Mouse (Mus musculus) thymus, adult 2 months (tissue): ENCODE measurements at regions not wholly inside any gene's neighbourhood (a gene's known extent, or its start where the extent isn't known, plus 50 kb on each side); places are given as distances from the start of the nearest gene placed in this dataset.

Source experiments
- DNase-seq: peaks from one replicate; pipeline ENCODE4 v3.0.0; 2021
- H3K27ac ChIP-seq: fragments of 200-500 bp; 2 replicates; pipeline ENCODE4 v1.5.1; 2012; ENCODE audit warnings: low read length, control low read depth; ENCODE audit not compliant: control insufficient read depth, insufficient read depth
- H3K27me3 ChIP-seq: fragments of 200-500 bp; 2 replicates; pipeline ENCODE4 v1.6.1; 2012; ENCODE audit warnings: mild to moderate bottlenecking, low read length, moderate library complexity, mixed read lengths; ENCODE audit not compliant: control insufficient read depth, insufficient read depth
- H3K36me3 ChIP-seq: fragments of 200-500 bp; 2 replicates; pipeline ENCODE4 v1.6.1; 2012; ENCODE audit warnings: mild to moderate bottlenecking, low read length, moderate library complexity; ENCODE audit not compliant: control insufficient read depth, insufficient read depth
- H3K4me1 ChIP-seq: fragments of 200-500 bp; replicated peaks from 2 replicates; pipeline ENCODE4 v1.6.1; 2012; ENCODE audit warnings: low read length; ENCODE audit not compliant: control insufficient read depth, insufficient read depth
- H3K4me3 ChIP-seq: fragments of 200-500 bp; 2 replicates; pipeline ENCODE4 v1.5.1; 2012; ENCODE audit warnings: mild to moderate bottlenecking, low read length, control low read depth, moderate library complexity; ENCODE audit not compliant: control insufficient read depth, insufficient read depth
- CTCF ChIP-seq: fragments of 200-500 bp; IDR thresholded peaks from 2 replicates; pipeline ENCODE4 v1.5.1; 2012; ENCODE audit warnings: mild to moderate bottlenecking, control low read depth, low read length, moderate library complexity, borderline replicate concordance; ENCODE audit not compliant: control insufficient read depth, poor library complexity, insufficient read depth; ENCODE audit errors: extremely low read depth
- POLR2A ChIP-seq: fragments of 200-500 bp; IDR thresholded peaks from 2 replicates; pipeline ENCODE4 v1.6.1; 2012; ENCODE audit warnings: mild to moderate bottlenecking, low read length, control low read depth, moderate library complexity; ENCODE audit not compliant: control insufficient read depth, poor library complexity, insufficient read depth; ENCODE audit errors: extremely low read depth
- WGBS: fragments of 180-500 bp; shearing (Covaris S2); methylation state at CpG from one replicate; pipeline ENCODE4 v1.1.7; 2018; 5-methylcytosine and 5-hydroxymethylcytosine counted together

DNA sequence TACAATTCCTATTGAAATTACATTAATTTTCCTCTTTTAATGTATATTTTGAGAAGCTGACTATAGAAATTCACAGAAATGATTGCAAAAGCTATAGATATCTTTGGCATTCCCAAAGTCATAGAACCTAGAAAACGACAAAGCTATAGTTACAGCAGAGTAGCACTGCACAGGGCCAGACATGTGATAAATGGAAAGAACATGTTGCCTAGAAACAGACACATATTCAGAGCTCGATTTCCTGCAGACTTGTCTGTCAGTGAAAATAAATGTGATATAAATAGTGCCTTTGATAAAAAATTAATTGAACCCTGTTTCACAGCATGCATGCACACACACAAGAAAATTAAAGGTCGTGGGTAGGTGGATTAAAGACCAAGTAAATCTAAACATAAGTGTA is 182.8 kb upstream of the Atp10a start:
- 69% methylated on average over 3 of the region's 3 CpGs for WGBS
- Histone ChIP-seq H3K27me3 (no peaks in the 10 kb centered on the region), H3K36me3 (no peaks in the 10 kb centered on the region), H3K4me1 (no peaks in the 10 kb centered on the region), H3K4me3 (no peak overlapping the region), H3K27ac (no peak overlapping the region)
- no peak for TF ChIP-seq CTCF
- TF ChIP-seq POLR2A, result no peak
- DNase-seq, result no peak

DNA sequence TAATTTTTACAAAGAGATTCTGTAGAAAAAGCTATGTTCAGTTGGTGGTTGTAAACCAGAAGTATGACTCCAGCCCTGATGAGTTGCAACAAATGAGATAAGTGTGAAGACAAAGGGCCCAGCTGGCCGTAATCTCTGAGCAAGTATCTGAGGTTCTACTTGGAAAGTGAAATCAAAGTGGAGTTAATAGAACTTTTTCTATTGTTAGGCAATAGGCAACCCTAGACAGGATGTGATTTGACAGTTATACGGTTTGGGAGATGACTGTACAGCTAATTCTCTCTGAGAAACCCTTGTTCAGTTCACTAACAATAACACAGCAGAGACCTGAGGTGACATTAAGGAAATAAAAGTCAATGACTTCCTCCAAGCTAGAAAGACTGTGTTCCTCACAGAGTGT is 180.8 kb upstream of the Atp10a start:
- Histone ChIP-seq H3K4me3 (no peak overlapping the region), H3K36me3 (no peaks in the 10 kb centered on the region), H3K4me1 (no peaks in the 10 kb centered on the region), H3K27ac (no peak overlapping the region), H3K27me3 (no peaks in the 10 kb centered on the region)
- WGBS, result 23% methylated on average over 2 of the region's 2 CpGs
- TF ChIP-seq POLR2A, result no peak
- TF ChIP-seq CTCF, result no peak
- no peak for DNase-seq

DNA sequence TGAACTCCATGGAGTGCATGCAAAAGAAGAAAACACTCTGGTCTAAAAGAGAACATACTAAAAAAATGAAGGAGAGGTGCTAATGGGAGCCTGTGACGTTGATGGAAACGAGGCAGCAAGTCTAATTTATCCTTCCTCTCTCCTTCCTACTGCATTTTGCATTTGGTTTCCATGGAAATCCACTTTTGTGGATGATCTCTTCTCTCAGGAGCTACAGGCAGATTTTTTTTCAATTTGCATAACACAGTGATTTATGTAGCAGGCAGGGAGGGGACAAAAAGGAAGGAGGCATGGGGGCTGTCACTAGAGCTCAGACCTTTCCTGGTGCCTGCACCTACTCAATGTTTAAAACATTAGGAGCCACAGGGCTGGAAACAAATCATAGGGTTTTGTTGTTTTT is 167.7 kb upstream of the Atp10a start:
- TF ChIP-seq POLR2A, result no peak
- TF ChIP-seq CTCF, result no peak

More for the DNA sequence above, 167.7 kb upstream of the Atp10a start:
- H3K4me1 ChIP-seq, result peaks cover 2% of the 10 kb centered on the region; the same call in 1 of the 2 replicates
- H3K36me3 ChIP-seq, result no peaks in the 10 kb centered on the region
- 86% methylated on average over 2 of the region's 2 CpGs for WGBS
- no peaks in the 10 kb centered on the region for H3K27me3 ChIP-seq
- no peak overlapping the region for H3K27ac ChIP-seq
- no peak overlapping the region for H3K4me3 ChIP-seq
- DNase-seq, result no peak
